Mouse (Mus musculus): Measurements from ENCODE around the gene Faap20. TPM values are rescaled to one million over a fixed set of nuclear protein-coding genes. Genes with fewer than 3 reads are reported as not detected.
A peak's percentile ranks its signal among the peaks of the same experiment; 100 is the strongest.

Gene Faap20
- polyA plus RNA-seq, 1 experiment from 2014 or later, result 87.8 TPM

- WGBS, result 87% methylated on average over 3 of the region's 3 CpGs
- Histone ChIP-seq H3K4me2 (ENCODE audit: low read depth, low read length) (no peak overlapping the region), H3K4me1 (ENCODE audit: control insufficient read depth, insufficient read depth, low read length) (no peaks in the 10 kb centered on the region), H3K9me3 (replicated peaks; ENCODE audit: control insufficient read depth, low read length) (no peaks in the 10 kb centered on the region), H3K36me3 (replicated peaks; ENCODE audit: control insufficient read depth, insufficient read depth, low read depth, low read length) (no peaks in the 10 kb centered on the region), H3K27ac (replicated peaks; ENCODE audit: low read depth, low read length) (no peak overlapping the region), H3K27me3 (ENCODE audit: control insufficient read depth, insufficient read depth, low read length) (no peaks in the 10 kb centered on the region), H3K9ac (replicated peaks; ENCODE audit: low read length) (no peak overlapping the region), H3K4me3 (ENCODE audit: low read depth, low read length) (no peak overlapping the region)
- no peak for ATAC-seq (replicated peaks; ENCODE audit: insufficient number of reproducible peaks, low FRiP score, low TSS enrichment, low read depth)
- no peak for DNase-seq (ENCODE audit: low spot score)
These were observed 15.1 kb downstream of the Faap20 start for GRCm38 (mm10) chr4:155264521-155265321.

GRCm38 (mm10) chr4:155267047-155267543, 17.5 kb downstream of the Faap20 start:
- H3K27ac ChIP-seq (replicated peaks; ENCODE audit: low read depth, low read length), result no peak overlapping the region
- 63% methylated on average over 7 of the region's 7 CpGs for WGBS
- ATAC-seq (replicated peaks; ENCODE audit: insufficient number of reproducible peaks, low FRiP score, low TSS enrichment, low read depth), result no peak
- H3K36me3 ChIP-seq (replicated peaks; ENCODE audit: control insufficient read depth, insufficient read depth, low read depth, low read length), result no peaks in the 10 kb centered on the region
- no peak overlapping the region for H3K9ac ChIP-seq (replicated peaks; ENCODE audit: low read length)
- no peak overlapping the region for H3K4me2 ChIP-seq (ENCODE audit: low read depth, low read length)
- no peak for DNase-seq (ENCODE audit: low spot score)
- no peak overlapping the region for H3K4me3 ChIP-seq (ENCODE audit: low read depth, low read length)
- H3K4me1 ChIP-seq (ENCODE audit: control insufficient read depth, insufficient read depth, low read length), result no peaks in the 10 kb centered on the region
- H3K27me3 ChIP-seq (ENCODE audit: control insufficient read depth, insufficient read depth, low read length), result no peaks in the 10 kb centered on the region
- H3K9me3 ChIP-seq (replicated peaks; ENCODE audit: control insufficient read depth, low read length), result no peaks in the 10 kb centered on the region

- peak; percentile 31 for DNase-seq (ENCODE audit: low spot score)
These were observed 18.1 kb downstream of the Faap20 start for GRCm38 (mm10) chr4:155267639-155268175.

GRCm38 (mm10) chr4:155268382-155268781, 18.8 kb downstream of the Faap20 start:
- Histone ChIP-seq H3K4me3 (ENCODE audit: low read depth, low read length) (no peak overlapping the region), H3K4me1 (ENCODE audit: control insufficient read depth, insufficient read depth, low read length) (no peaks in the 10 kb centered on the region), H3K36me3 (replicated peaks; ENCODE audit: control insufficient read depth, insufficient read depth, low read depth, low read length) (no peaks in the 10 kb centered on the region), H3K9me3 (replicated peaks; ENCODE audit: control insufficient read depth, low read length) (no peaks in the 10 kb centered on the region), H3K4me2 (ENCODE audit: low read depth, low read length) (no peak overlapping the region), H3K27me3 (ENCODE audit: control insufficient read depth, insufficient read depth, low read length) (no peaks in the 10 kb centered on the region), H3K9ac (replicated peaks; ENCODE audit: low read length) (no peak overlapping the region), H3K27ac (replicated peaks; ENCODE audit: low read depth, low read length) (no peak overlapping the region)
- peak; percentile 81 for DNase-seq (ENCODE audit: low spot score)
- 30% methylated on average over 5 of the region's 5 CpGs for WGBS
- ATAC-seq (replicated peaks; ENCODE audit: insufficient number of reproducible peaks, low FRiP score, low TSS enrichment, low read depth), result peak; percentile 37

More at GRCm38 (mm10) chr4:155267639-155268175, 18.1 kb downstream of the Faap20 start:
- H3K4me2 ChIP-seq (ENCODE audit: low read depth, low read length), result no peak overlapping the region
- no peaks in the 10 kb centered on the region for H3K27me3 ChIP-seq (ENCODE audit: control insufficient read depth, insufficient read depth, low read length)
- no peaks in the 10 kb centered on the region for H3K36me3 ChIP-seq (replicated peaks; ENCODE audit: control insufficient read depth, insufficient read depth, low read depth, low read length)
- H3K9me3 ChIP-seq (replicated peaks; ENCODE audit: control insufficient read depth, low read length), result no peaks in the 10 kb centered on the region
- H3K9ac ChIP-seq (replicated peaks; ENCODE audit: low read length), result no peak overlapping the region
- WGBS, result 56% methylated on average over 12 of the region's 12 CpGs
- no peak overlapping the region for H3K4me3 ChIP-seq (ENCODE audit: low read depth, low read length)
- no peaks in the 10 kb centered on the region for H3K4me1 ChIP-seq (ENCODE audit: control insufficient read depth, insufficient read depth, low read length)
- ATAC-seq (replicated peaks; ENCODE audit: insufficient number of reproducible peaks, low FRiP score, low TSS enrichment, low read depth), result peak; percentile 49
- H3K27ac ChIP-seq (replicated peaks; ENCODE audit: low read depth, low read length), result no peak overlapping the region

GRCm38 (mm10) chr4:155274451-155274850, 24.8 kb downstream of the Faap20 start:
- Histone ChIP-seq H3K4me1 (ENCODE audit: control insufficient read depth, insufficient read depth, low read length) (peaks cover 2% of the 10 kb centered on the region; the same call in 1 of the 2 replicates), H3K9me3 (replicated peaks; ENCODE audit: control insufficient read depth, low read length) (no peaks in the 10 kb centered on the region), H3K4me2 (ENCODE audit: low read depth, low read length) (no peak overlapping the region), H3K27me3 (ENCODE audit: control insufficient read depth, insufficient read depth, low read length) (no peaks in the 10 kb centered on the region), H3K9ac (replicated peaks; ENCODE audit: low read length) (no peak overlapping the region), H3K36me3 (replicated peaks; ENCODE audit: control insufficient read depth, insufficient read depth, low read depth, low read length) (no peaks in the 10 kb centered on the region), H3K4me3 (ENCODE audit: low read depth, low read length) (no peak overlapping the region), H3K27ac (replicated peaks; ENCODE audit: low read depth, low read length) (no peak overlapping the region)
- WGBS, result 48% methylated on average over 5 of the region's 5 CpGs
- DNase-seq (ENCODE audit: low spot score), result no peak
- no peak for ATAC-seq (replicated peaks; ENCODE audit: insufficient number of reproducible peaks, low FRiP score, low TSS enrichment, low read depth)

GRCm38 (mm10) chr4:155274851-155275250, 25.2 kb downstream of the Faap20 start:
- no peak for DNase-seq (ENCODE audit: low spot score)
- no peak overlapping the region for H3K4me3 ChIP-seq (ENCODE audit: low read depth, low read length)
- no peaks in the 10 kb centered on the region for H3K9me3 ChIP-seq (replicated peaks; ENCODE audit: control insufficient read depth, low read length)
- H3K27ac ChIP-seq (replicated peaks; ENCODE audit: low read depth, low read length), result no peak overlapping the region
- no peak overlapping the region for H3K4me2 ChIP-seq (ENCODE audit: low read depth, low read length)
- no peaks in the 10 kb centered on the region for H3K27me3 ChIP-seq (ENCODE audit: control insufficient read depth, insufficient read depth, low read length)
- H3K36me3 ChIP-seq (replicated peaks; ENCODE audit: control insufficient read depth, insufficient read depth, low read depth, low read length), result no peaks in the 10 kb centered on the region
- no peak for ATAC-seq (replicated peaks; ENCODE audit: insufficient number of reproducible peaks, low FRiP score, low TSS enrichment, low read depth)
- H3K9ac ChIP-seq (replicated peaks; ENCODE audit: low read length), result no peak overlapping the region
- peaks cover 2% of the 10 kb centered on the region; the same call in 1 of the 2 replicates for H3K4me1 ChIP-seq (ENCODE audit: control insufficient read depth, insufficient read depth, low read length)
- WGBS, result 73% methylated on average over 3 of the region's 3 CpGs

GRCm38 (mm10) chr4:155277963-155278362, 28.4 kb downstream of the Faap20 start:
- Histone ChIP-seq H3K27me3 (ENCODE audit: control insufficient read depth, insufficient read depth, low read length) (no peaks in the 10 kb centered on the region), H3K9me3 (replicated peaks; ENCODE audit: control insufficient read depth, low read length) (no peaks in the 10 kb centered on the region), H3K27ac (replicated peaks; ENCODE audit: low read depth, low read length) (peak overlapping the region; percentile 53), H3K4me2 (ENCODE audit: low read depth, low read length) (no peak overlapping the region), H3K4me3 (ENCODE audit: low read depth, low read length) (no peak overlapping the region), H3K4me1 (ENCODE audit: control insufficient read depth, insufficient read depth, low read length) (peaks cover 2% of the 10 kb centered on the region), H3K36me3 (replicated peaks; ENCODE audit: control insufficient read depth, insufficient read depth, low read depth, low read length) (no peaks in the 10 kb centered on the region), H3K9ac (replicated peaks; ENCODE audit: low read length) (no peak overlapping the region)
- 36% methylated on average over 6 of the region's 6 CpGs for WGBS
- ATAC-seq (replicated peaks; ENCODE audit: insufficient number of reproducible peaks, low FRiP score, low TSS enrichment, low read depth), result no peak
- peak; percentile 72 for DNase-seq (ENCODE audit: low spot score)

- DNase-seq (ENCODE audit: low spot score) (peak; percentile 55), ATAC-seq (replicated peaks; ENCODE audit: insufficient number of reproducible peaks, low FRiP score, low TSS enrichment, low read depth) (no peak)
- H3K9ac ChIP-seq (replicated peaks; ENCODE audit: low read length), result no peak overlapping the region
- H3K27me3 ChIP-seq (ENCODE audit: control insufficient read depth, insufficient read depth, low read length), result no peaks in the 10 kb centered on the region
- H3K4me2 ChIP-seq (ENCODE audit: low read depth, low read length), result no peak overlapping the region
- no peaks in the 10 kb centered on the region for H3K9me3 ChIP-seq (replicated peaks; ENCODE audit: control insufficient read depth, low read length)
- WGBS, result 85% methylated on average over 8 of the region's 8 CpGs
- peak overlapping the region; percentile 53 for H3K27ac ChIP-seq (replicated peaks; ENCODE audit: low read depth, low read length)
- H3K4me1 ChIP-seq (ENCODE audit: control insufficient read depth, insufficient read depth, low read length), result peaks cover 2% of the 10 kb centered on the region
- no peak overlapping the region for H3K4me3 ChIP-seq (ENCODE audit: low read depth, low read length)
- H3K36me3 ChIP-seq (replicated peaks; ENCODE audit: control insufficient read depth, insufficient read depth, low read depth, low read length), result no peaks in the 10 kb centered on the region
These were observed 29.5 kb downstream of the Faap20 start for GRCm38 (mm10) chr4:155279054-155279453.
